Mouse (Mus musculus) activated CD4-positive, CD25-positive, alpha-beta regulatory T cell, adult 4 months (primary cell): ENCODE results near the gene Gimap8. TPM values are rescaled to one million over a fixed set of nuclear protein-coding genes. Genes with fewer than 3 reads are reported as not detected.

ENCODE experiments used
- ATAC-seq: one replicate; pipeline ENCODE4 v1.8.0; 2017
- polyA plus RNA-seq, 2 experiments: library from polyadenylated mRNA; unstranded; fragments of 100-300 nt; shearing (Covaris generic); gene quantifications; one replicate each; pipeline ENCODE4 v1.2.1; 2017

Gene Gimap8
- polyA plus RNA-seq, 2 experiments from 2014 or later, result 97.4 to 135 TPM

GRCm38 (mm10) chr6:48638553-48638952 is 8.5 kb upstream of the Gimap8 start:
- ATAC-seq, result no peak

GRCm38 (mm10) chr6:48641391-48641790 is 5.6 kb upstream of the Gimap8 start:
- ATAC-seq, result no peak

DNA sequence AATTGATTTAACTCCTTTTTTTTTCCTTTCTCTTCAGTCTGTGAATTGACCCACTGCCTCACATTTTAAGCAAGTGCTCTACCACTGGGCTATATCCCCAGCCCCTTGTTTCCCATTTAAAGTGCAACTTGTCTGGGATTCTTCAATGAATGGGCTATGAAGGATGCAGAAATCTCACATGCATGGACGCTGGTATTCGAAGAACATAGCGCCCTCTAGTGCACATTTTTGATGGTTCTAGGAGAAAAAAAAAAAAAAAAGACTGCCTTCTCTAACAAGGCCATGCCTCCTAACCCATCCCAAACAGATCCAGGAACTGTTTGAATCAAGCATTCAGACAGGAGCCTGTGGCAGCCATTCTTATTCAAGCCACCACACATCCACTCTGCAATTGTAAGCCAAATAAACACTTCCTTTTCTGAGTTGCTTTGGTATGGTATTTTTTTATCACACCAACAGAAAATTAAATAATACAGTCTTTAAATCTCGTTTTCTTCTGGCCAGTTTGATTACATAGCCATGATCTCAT is 4.2 kb upstream of the Gimap8 start:
- no peak for ATAC-seq

DNA sequence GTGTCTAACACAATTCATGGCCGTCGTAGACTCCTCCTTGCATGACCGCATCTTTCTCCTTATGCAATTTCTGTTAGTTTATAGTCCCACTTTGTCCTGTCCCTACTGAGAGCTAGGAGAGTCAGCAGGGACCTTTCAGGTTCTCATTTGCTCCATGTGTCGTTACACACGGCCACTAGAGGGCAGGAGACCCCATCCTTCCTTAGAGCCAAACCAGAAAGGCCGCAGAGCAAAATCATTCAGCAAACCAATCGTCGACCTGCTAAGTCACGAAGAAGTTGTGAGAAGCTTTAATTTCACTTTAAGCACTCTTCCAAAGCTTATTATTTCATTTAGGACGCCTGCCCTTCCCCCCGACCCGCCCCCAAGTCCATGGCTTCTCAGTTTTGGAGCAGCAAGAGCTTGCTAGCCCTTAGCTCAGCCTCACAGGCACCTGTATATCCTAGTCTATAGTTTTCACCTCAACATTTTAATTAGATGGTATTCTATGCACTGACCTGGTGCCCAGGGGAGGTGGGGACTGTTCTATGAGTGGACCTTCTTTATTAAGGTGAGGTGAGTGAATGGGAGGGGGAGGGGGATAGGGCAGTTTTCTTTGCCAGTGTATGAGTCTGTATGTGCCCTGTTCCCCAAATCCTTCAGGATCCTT is 1.2 kb upstream of the Gimap8 start:
- peak; percentile 37 for ATAC-seq

DNA sequence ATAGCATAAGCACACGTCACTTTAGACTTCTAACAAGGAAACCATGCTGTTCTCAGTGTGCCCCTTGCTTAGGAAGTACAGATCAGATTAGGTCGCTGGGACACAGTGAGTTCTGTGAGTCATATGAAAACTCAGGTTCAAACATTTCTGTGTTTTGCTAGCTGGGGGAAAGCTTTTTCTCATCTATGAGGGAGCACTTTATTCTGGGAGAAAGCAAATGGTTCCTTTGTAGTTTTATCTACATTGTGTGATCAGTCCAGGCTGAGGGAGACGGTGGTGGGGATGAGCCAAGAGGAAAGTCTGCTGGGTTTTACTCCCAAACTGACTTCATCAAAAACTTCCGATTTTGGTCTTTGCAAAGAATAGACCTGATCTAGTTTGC is 734 bp upstream of the Gimap8 start:
- no peak for ATAC-seq

GRCm38 (mm10) chr6:48647611-48648010 is 577 bp downstream of the Gimap8 start:
- no peak for ATAC-seq

DNA sequence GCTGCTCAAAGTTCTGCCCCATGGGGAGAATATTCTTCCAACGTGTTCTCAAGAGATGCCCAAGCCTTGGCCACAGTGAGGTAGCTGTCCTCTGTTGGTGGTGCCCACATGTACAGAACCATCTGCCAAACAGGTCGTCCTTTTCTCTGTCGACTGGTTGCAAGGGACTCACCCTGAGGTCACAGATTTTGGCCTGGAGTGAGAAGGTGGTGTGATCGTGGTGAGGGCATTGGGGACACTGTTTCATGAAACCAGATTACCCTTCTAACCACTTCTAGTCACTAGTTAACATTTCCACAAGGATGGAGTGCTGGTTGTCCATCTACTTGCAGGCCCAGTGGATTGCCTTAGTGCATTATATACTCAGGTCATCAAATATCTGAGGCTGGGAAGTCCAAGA is 1.7 kb downstream of the Gimap8 start:
- ATAC-seq, result no peak

GRCm38 (mm10) chr6:48650041-48650440 is 3.0 kb downstream of the Gimap8 start:
- no peak for ATAC-seq

- no peak for ATAC-seq
These were observed 11.7 kb downstream of the Gimap8 start for GRCm38 (mm10) chr6:48658721-48659120.

GRCm38 (mm10) chr6:48664750-48665149 is 17.7 kb downstream of the Gimap8 start:
- peak; percentile 28 for ATAC-seq

- no peak for ATAC-seq
These were observed 18.4 kb downstream of the Gimap8 start for GRCm38 (mm10) chr6:48665471-48665870.

- peak; percentile 59 for ATAC-seq
These were observed 19.1 kb downstream of the Gimap8 start for GRCm38 (mm10) chr6:48666159-48666586.

DNA sequence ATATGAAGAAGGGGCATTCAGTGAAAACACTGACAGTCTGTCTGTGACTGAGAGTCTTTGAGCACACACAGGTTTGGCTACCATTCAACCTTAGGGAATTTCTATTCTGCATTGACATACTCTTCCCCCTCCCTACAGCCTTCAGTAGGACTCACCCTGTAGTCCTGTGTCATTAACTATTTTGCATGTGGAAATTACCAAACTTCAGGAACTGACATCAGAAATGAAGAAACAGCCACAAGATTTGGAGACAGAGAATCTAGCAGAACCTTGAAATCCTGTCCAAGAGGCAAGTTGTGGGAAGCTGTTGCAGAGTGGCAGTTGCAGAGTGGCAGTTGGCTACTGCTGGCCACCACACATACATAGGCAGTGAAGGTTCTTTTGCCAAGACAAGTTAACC is 21.0 kb downstream of the Gimap8 start:
- no peak for ATAC-seq

- peak; percentile 32 for ATAC-seq
These were observed 22.5 kb downstream of the Gimap8 start for GRCm38 (mm10) chr6:48669446-48669969.

DNA sequence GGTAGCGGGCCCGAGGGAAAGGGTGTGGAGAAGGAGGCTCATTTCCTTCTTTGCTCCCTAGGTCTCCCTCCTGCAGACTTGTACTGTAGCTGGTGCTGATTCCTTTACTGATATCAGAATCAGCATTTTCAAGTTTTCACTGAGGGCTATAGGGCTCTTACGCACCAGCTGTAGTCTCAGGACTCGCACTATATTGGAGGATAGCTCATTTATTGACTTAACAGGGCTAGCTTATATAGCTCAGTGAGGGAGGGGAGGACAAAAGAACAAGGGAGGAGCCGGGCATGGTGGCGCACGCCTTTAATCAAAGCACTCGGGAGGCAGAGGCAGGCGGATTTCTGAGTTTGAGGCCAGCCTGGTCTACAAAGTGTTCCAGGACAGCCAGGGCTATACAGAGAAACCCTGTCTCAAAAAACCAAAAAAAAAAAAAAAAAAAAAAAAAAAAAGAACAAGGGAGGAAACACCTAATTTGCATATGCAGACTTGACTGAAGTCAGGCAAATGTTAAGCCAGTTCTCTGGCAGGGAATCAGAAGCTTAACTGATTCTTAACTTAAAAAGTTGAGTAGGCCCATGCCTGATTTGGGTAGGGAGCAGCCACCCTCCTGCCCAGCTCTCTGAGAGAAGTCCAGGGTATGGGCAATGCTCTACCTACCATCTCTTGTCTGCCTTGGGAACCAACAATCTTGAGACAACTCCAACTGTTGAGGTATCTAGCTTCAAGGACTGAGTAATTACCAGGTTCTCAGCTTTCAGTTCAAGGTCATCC is 27.4 kb downstream of the Gimap8 start:
- no peak for ATAC-seq

DNA sequence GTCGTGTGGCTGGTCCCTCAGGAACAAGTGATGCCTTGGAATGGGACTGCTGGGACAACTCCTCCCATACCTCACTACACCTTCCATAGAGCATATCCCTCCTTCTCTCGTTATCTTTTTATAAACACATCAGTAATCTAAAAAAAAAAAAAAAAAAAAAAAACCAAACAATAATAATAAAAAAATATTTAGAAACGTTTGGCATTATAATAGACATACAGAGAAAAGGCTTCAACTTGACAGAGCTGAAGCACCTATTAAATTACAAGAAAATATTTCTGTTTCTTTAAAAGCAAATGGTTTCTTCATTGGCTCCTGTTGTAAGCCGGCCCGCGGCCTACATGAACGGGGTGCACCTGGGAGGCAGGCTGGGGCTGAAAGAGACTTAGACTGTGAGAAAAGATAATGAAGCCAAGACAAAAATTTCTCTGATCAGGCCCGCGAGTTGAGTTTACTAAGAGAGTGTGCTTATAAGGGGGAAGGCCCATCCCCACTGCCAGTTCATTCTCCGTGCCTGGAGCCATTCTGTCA is 28.4 kb downstream of the Gimap8 start:
- no peak for ATAC-seq

GRCm38 (mm10) chr6:48675931-48676859 is 29.2 kb downstream of the Gimap8 start, which contains the start of gene Gimap9:
Gimap9 (plus strand) TSS chr6:48676129.
- peak; percentile 45 for ATAC-seq

DNA sequence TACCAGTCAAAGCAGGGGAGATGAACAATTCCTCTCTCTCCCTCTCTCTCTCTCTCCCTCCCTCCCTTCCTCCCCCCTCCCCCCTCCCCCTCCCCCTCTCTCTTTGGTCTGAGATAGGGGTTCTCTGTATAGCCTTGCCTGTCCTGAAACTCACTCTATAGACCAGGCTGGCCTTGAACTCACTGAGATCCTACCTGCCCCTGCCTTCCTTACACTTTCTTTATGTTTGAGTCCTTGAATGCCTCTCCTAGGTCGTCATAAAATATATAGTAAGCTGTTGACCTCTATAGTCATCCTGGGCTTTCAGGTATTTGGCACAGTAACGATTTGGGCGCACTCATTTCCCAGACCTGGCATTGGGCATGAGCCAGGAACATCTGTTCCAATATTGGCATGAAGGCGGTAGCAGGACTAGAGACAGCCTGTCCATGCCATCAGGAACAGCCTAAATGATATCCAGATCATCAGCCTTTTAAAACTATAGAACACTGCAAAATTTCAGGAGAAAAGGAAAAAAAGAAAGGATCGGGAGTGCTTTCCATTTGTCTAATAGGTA is 29.9 kb downstream of the Gimap8 start:
- no peak for ATAC-seq

DNA sequence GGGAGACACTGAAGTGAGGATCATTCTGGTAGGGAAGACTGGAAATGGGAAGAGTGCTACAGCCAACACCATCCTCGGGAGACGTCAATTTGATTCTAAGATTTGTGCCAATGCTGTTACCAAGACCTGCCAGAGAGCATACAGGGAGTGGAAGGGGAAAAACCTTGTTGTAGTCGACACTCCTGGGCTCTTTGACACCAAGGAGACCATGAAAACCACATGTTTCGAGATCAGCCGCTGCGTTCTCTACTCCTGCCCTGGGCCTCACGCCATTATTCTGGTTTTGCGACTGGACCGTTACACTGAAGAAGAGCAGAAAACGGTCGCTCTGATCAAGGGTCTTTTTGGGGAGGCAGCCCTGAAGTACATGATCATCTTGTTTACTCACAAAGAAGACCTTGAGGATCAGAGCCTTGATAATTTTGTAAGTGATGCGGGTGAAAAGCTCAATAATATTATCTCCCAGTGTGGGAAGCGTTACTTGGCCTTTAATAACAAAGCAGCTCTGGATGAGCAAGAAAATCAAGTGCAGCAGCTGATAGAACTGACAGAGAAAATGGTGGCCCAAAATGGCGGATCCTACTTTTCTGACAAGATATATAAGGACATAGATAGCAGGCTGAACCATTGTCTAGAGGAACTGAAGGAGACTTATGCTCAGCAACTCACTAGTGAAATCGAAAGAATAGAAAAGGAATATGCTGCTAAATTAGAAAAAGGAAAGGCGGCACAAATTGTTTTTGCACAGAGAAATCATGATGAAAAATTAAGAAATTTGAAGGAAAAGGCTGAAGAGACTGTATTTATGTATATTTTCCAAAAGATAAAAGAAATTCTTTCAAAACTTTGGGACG is 30.7 kb downstream of the Gimap8 start:
- no peak for ATAC-seq

- no peak for ATAC-seq
These were observed 31.4 kb downstream of the Gimap8 start for GRCm38 (mm10) chr6:48678391-48678790.

GRCm38 (mm10) chr6:48679701-48680100 is 32.7 kb downstream of the Gimap8 start:
- peak; percentile 25 for ATAC-seq
